Mouse (Mus musculus): ENCODE results near the gene Zfp433. TPM values are rescaled to one million over a fixed set of nuclear protein-coding genes. Genes with fewer than 3 reads are reported as not detected.
A peak's percentile ranks its signal among the peaks of the same experiment; 100 is the strongest.
"Not testable (repeated sequence)": the region's sequence is repeated elsewhere in the genome, so short reads cannot be mapped to it uniquely, and the experiment has no call there.

The Zfp433 gene
- total RNA-seq (2014; rRNA removed) (4.3 and 5.0 TPM in 2 replicates), polyA plus RNA-seq (2015; fragmentation: Nextera tagmentation; extraction: Ambion mirVana) (10.1 and 10.5 TPM in 2 replicates)

GRCm38 (mm10) chr10:81704531-81705301 lies at the start of gene Zfp433:
Zfp433 (plus strand) TSS chr10:81704825.
- not testable (repeated sequence) for DNase-seq (ENCODE audit: low spot score); H3K4me1 ChIP-seq (ENCODE audit: insufficient read depth, low read length); H3K4me3 ChIP-seq (ENCODE audit: low read length); H3K9ac ChIP-seq (replicated peaks; ENCODE audit: low read length); H3K27ac ChIP-seq; H3K4me2 ChIP-seq (ENCODE audit: low read depth, low read length); H3K36me3 ChIP-seq (ENCODE audit: insufficient read depth, low read length); H3K9me3 ChIP-seq (ENCODE audit: low read length); H3K27me3 ChIP-seq (ENCODE audit: insufficient read depth, low read length)
- ATAC-seq = peak; percentile 100
- no CpG with 5 or more reads among the region's 46 CpGs for WGBS

GRCm38 (mm10) chr10:81655178-81655577 lies 49.4 kb upstream of the Zfp433 start:
- Histone ChIP-seq H3K4me1 (ENCODE audit: insufficient read depth, low read length) (no peaks in the 10 kb centered on the region), H3K9ac (replicated peaks; ENCODE audit: low read length) (no peak overlapping the region), H3K27ac (no peak overlapping the region), H3K4me3 (ENCODE audit: low read length) (no peak overlapping the region), H3K27me3 (ENCODE audit: insufficient read depth, low read length) (no peaks in the 10 kb centered on the region), H3K9me3 (ENCODE audit: low read length) (peaks cover 39% of the 10 kb centered on the region), H3K4me2 (ENCODE audit: low read depth, low read length) (no peak overlapping the region), H3K36me3 (ENCODE audit: insufficient read depth, low read length) (no peaks in the 10 kb centered on the region; the same call in 1 of the 2 replicates)
- TF ChIP-seq CTCF (IDR thresholded peaks at IDR 0.05; ENCODE audit: low read depth) = no peak
- ATAC-seq (no peak), DNase-seq (ENCODE audit: low spot score) (no peak)
- WGBS = 95% methylated on average over 10 of the region's 10 CpGs

GRCm38 (mm10) chr10:81656174-81656573 lies 48.5 kb upstream of the Zfp433 start:
- no peaks in the 10 kb centered on the region for H3K27me3 ChIP-seq (ENCODE audit: insufficient read depth, low read length)
- no peak overlapping the region for H3K4me3 ChIP-seq (ENCODE audit: low read length)
- H3K4me2 ChIP-seq (ENCODE audit: low read depth, low read length) = no peak overlapping the region
- WGBS = 96% methylated on average over 2 of the region's 2 CpGs
- ATAC-seq (no peak), DNase-seq (ENCODE audit: low spot score) (no peak)
- no peak overlapping the region for H3K9ac ChIP-seq (replicated peaks; ENCODE audit: low read length)
- H3K4me1 ChIP-seq (ENCODE audit: insufficient read depth, low read length) = no peaks in the 10 kb centered on the region
- H3K27ac ChIP-seq = no peak overlapping the region
- no peak for TF ChIP-seq CTCF (IDR thresholded peaks at IDR 0.05; ENCODE audit: low read depth)
- H3K9me3 ChIP-seq (ENCODE audit: low read length) = peaks cover 37% of the 10 kb centered on the region
- no peaks in the 10 kb centered on the region; the same call in 1 of the 2 replicates for H3K36me3 ChIP-seq (ENCODE audit: insufficient read depth, low read length)

GRCm38 (mm10) chr10:81687114-81687513 lies 17.5 kb upstream of the Zfp433 start:
- H3K36me3 ChIP-seq (ENCODE audit: insufficient read depth, low read length); H3K4me1 ChIP-seq (ENCODE audit: insufficient read depth, low read length); H3K27ac ChIP-seq; ATAC-seq; DNase-seq (ENCODE audit: low spot score); H3K4me2 ChIP-seq (ENCODE audit: low read depth, low read length); H3K27me3 ChIP-seq (ENCODE audit: insufficient read depth, low read length); H3K4me3 ChIP-seq (ENCODE audit: low read length); H3K9ac ChIP-seq (replicated peaks; ENCODE audit: low read length); H3K9me3 ChIP-seq (ENCODE audit: low read length): not testable (repeated sequence)
- WGBS = no CpG with 5 or more reads among the region's 18 CpGs

- not testable (repeated sequence) for H3K9me3 ChIP-seq (ENCODE audit: low read length); H3K9ac ChIP-seq (replicated peaks; ENCODE audit: low read length); H3K4me2 ChIP-seq (ENCODE audit: low read depth, low read length); DNase-seq (ENCODE audit: low spot score); H3K4me3 ChIP-seq (ENCODE audit: low read length); H3K4me1 ChIP-seq (ENCODE audit: insufficient read depth, low read length); H3K36me3 ChIP-seq (ENCODE audit: insufficient read depth, low read length); H3K27me3 ChIP-seq (ENCODE audit: insufficient read depth, low read length); H3K27ac ChIP-seq
- ATAC-seq = peak; percentile 99
- WGBS = no CpG with 5 or more reads among the region's 43 CpGs
Measured at GRCm38 (mm10) chr10:81770506-81771403, 66.1 kb downstream of the Zfp433 start, which contains the start of gene Gm3055. Gm3055 (minus strand) TSS chr10:81771161.

GRCm38 (mm10) chr10:81771404-81771777 lies 66.8 kb downstream of the Zfp433 start:
- not testable (repeated sequence) for H3K27ac ChIP-seq; H3K4me3 ChIP-seq (ENCODE audit: low read length); H3K27me3 ChIP-seq (ENCODE audit: insufficient read depth, low read length); DNase-seq (ENCODE audit: low spot score); H3K4me1 ChIP-seq (ENCODE audit: insufficient read depth, low read length); H3K36me3 ChIP-seq (ENCODE audit: insufficient read depth, low read length); H3K9ac ChIP-seq (replicated peaks; ENCODE audit: low read length); H3K9me3 ChIP-seq (ENCODE audit: low read length); H3K4me2 ChIP-seq (ENCODE audit: low read depth, low read length)
- peak; percentile 49 for ATAC-seq
- WGBS = no CpG with 5 or more reads among the region's 3 CpGs

Other genes starting within 250 kb of the Zfp433 start
- gene Nfic, start 249.2 kb upstream of the Zfp433 start, total RNA-seq (2014; rRNA removed) = 17.2 and 26.5 TPM in 2 replicates
- 33.8 and 34.6 TPM in 2 replicates for gene Nfic, start 249.2 kb upstream of the Zfp433 start, polyA plus RNA-seq (2015; fragmentation: Nextera tagmentation; extraction: Ambion mirVana)
- gene Celf5, start 222.1 kb upstream of the Zfp433 start, total RNA-seq (2014; rRNA removed) = 93.9 and 128 TPM in 2 replicates
- 40.1 and 43.2 TPM in 2 replicates for gene Celf5, start 222.1 kb upstream of the Zfp433 start, polyA plus RNA-seq (2015; fragmentation: Nextera tagmentation; extraction: Ambion mirVana)
- 124 and 170 TPM in 2 replicates for gene Ncln, start 208.4 kb upstream of the Zfp433 start, total RNA-seq (2014; rRNA removed)
- gene Ncln, start 208.4 kb upstream of the Zfp433 start, polyA plus RNA-seq (2015; fragmentation: Nextera tagmentation; extraction: Ambion mirVana) = 66.3 and 66.5 TPM in 2 replicates
- gene S1pr4, start 204.7 kb upstream of the Zfp433 start, total RNA-seq (2014; rRNA removed) = 0.40 and 1.3 TPM in 2 replicates
- gene S1pr4, start 204.7 kb upstream of the Zfp433 start, polyA plus RNA-seq (2015; fragmentation: Nextera tagmentation; extraction: Ambion mirVana) = 0.38 and 0.40 TPM in 2 replicates
- gene Gna15, start 180.6 kb upstream of the Zfp433 start, total RNA-seq (2014; rRNA removed) = 2.5 and 9.8 TPM in 2 replicates
- 1.2 and 1.9 TPM in 2 replicates for gene Gna15, start 180.6 kb upstream of the Zfp433 start, polyA plus RNA-seq (2015; fragmentation: Nextera tagmentation; extraction: Ambion mirVana)
- gene Gna11, start 159.6 kb upstream of the Zfp433 start, total RNA-seq (2014; rRNA removed) = 121 and 139 TPM in 2 replicates
- 95.6 and 105 TPM in 2 replicates for gene Gna11, start 159.6 kb upstream of the Zfp433 start, polyA plus RNA-seq (2015; fragmentation: Nextera tagmentation; extraction: Ambion mirVana)
- 611 and 635 TPM in 2 replicates for gene Aes, start 145.3 kb upstream of the Zfp433 start, total RNA-seq (2014; rRNA removed)
- 803 and 834 TPM in 2 replicates for gene Aes, start 145.3 kb upstream of the Zfp433 start, polyA plus RNA-seq (2015; fragmentation: Nextera tagmentation; extraction: Ambion mirVana)
- gene Tle2, start 130.3 kb upstream of the Zfp433 start, total RNA-seq (2014; rRNA removed) = 28.8 and 41.8 TPM in 2 replicates
- gene Tle2, start 130.3 kb upstream of the Zfp433 start, polyA plus RNA-seq (2015; fragmentation: Nextera tagmentation; extraction: Ambion mirVana) = 43.7 and 45.5 TPM in 2 replicates
- 5.3 and 5.4 TPM in 2 replicates for gene Tle6, start 103.8 kb upstream of the Zfp433 start, total RNA-seq (2014; rRNA removed)
- 6.2 and 6.6 TPM in 2 replicates for gene Tle6, start 103.8 kb upstream of the Zfp433 start, polyA plus RNA-seq (2015; fragmentation: Nextera tagmentation; extraction: Ambion mirVana)
- gene BC025920, start 98.6 kb upstream of the Zfp433 start, total RNA-seq (2014; rRNA removed) = 4.2 and 4.3 TPM in 2 replicates
- 0.97 and 1.3 TPM in 2 replicates for gene BC025920, start 98.6 kb upstream of the Zfp433 start, polyA plus RNA-seq (2015; fragmentation: Nextera tagmentation; extraction: Ambion mirVana)
- gene Sirt6, start 77.0 kb upstream of the Zfp433 start, total RNA-seq (2014; rRNA removed) = 22.4 and 31.5 TPM in 2 replicates
- 39.0 and 40.9 TPM in 2 replicates for gene Sirt6, start 77.0 kb upstream of the Zfp433 start, polyA plus RNA-seq (2015; fragmentation: Nextera tagmentation; extraction: Ambion mirVana)
- gene Ankrd24, start 76.3 kb upstream of the Zfp433 start, total RNA-seq (2014; rRNA removed) = 58.5 and 73.9 TPM in 2 replicates
- 17.7 and 18.6 TPM in 2 replicates for gene Ankrd24, start 76.3 kb upstream of the Zfp433 start, polyA plus RNA-seq (2015; fragmentation: Nextera tagmentation; extraction: Ambion mirVana)
- 3.0 and 4.5 TPM in 2 replicates for gene Gm10778, start 55.8 kb upstream of the Zfp433 start, total RNA-seq (2014; rRNA removed)
- 2.7 and 2.9 TPM in 2 replicates for gene Gm10778, start 55.8 kb upstream of the Zfp433 start, polyA plus RNA-seq (2015; fragmentation: Nextera tagmentation; extraction: Ambion mirVana)
- 5.1 and 16.5 TPM in 2 replicates for gene Gm3055, start 66.3 kb downstream of the Zfp433 start, total RNA-seq (2014; rRNA removed)
- gene Gm3055, start 66.3 kb downstream of the Zfp433 start, polyA plus RNA-seq (2015; fragmentation: Nextera tagmentation; extraction: Ambion mirVana) = 7.7 and 8.7 TPM in 2 replicates
- gene Gm4767, start 107.4 kb downstream of the Zfp433 start, total RNA-seq (2014; rRNA removed) = 1.3 TPM in 1 of 2 replicates, not detected in the other
- gene Gm4767, start 107.4 kb downstream of the Zfp433 start, polyA plus RNA-seq (2015; fragmentation: Nextera tagmentation; extraction: Ambion mirVana) = 2.0 and 2.8 TPM in 2 replicates
- 2.6 and 4.7 TPM in 2 replicates for gene Gm32687, start 159.1 kb downstream of the Zfp433 start, total RNA-seq (2014; rRNA removed)
- gene Gm32687, start 159.1 kb downstream of the Zfp433 start, polyA plus RNA-seq (2015; fragmentation: Nextera tagmentation; extraction: Ambion mirVana) = 5.6 and 6.4 TPM in 2 replicates
- gene Zfp781, start 225.7 kb downstream of the Zfp433 start, total RNA-seq (2014; rRNA removed) = 5.8 and 6.0 TPM in 2 replicates
- 3.8 and 4.1 TPM in 2 replicates for gene Zfp781, start 225.7 kb downstream of the Zfp433 start, polyA plus RNA-seq (2015; fragmentation: Nextera tagmentation; extraction: Ambion mirVana)